Mouse (Mus musculus) adipocyte (in vitro differentiated cells): ENCODE data around the gene Fkbpl.
A peak's percentile ranks its signal among the peaks of the same experiment; 100 is the strongest.

Source experiments
- DNase-seq: peaks from one replicate; pipeline ENCODE4 v3.0.0-alpha.2; 2016; ENCODE audit warnings: low spot score

The Fkbpl gene

GRCm38 (mm10) chr17:34644608-34645007, at the start of gene Fkbpl:
Gene Fkbpl, plus strand, starts transcription at chr17:34644764.
- peak; percentile 100 for DNase-seq

- DNase-seq = no peak
Observed at GRCm38 (mm10) chr17:34596098-34596497, 48.5 kb upstream of the Fkbpl start.

GRCm38 (mm10) chr17:34597566-34598095, 46.9 kb upstream of the Fkbpl start, which contains the start of gene Ager:
Gene Ager, plus strand, starts transcription at chr17:34597862.
- DNase-seq = no peak

GRCm38 (mm10) chr17:34599891-34600290, 44.7 kb upstream of the Fkbpl start:
- no peak for DNase-seq

DNA sequence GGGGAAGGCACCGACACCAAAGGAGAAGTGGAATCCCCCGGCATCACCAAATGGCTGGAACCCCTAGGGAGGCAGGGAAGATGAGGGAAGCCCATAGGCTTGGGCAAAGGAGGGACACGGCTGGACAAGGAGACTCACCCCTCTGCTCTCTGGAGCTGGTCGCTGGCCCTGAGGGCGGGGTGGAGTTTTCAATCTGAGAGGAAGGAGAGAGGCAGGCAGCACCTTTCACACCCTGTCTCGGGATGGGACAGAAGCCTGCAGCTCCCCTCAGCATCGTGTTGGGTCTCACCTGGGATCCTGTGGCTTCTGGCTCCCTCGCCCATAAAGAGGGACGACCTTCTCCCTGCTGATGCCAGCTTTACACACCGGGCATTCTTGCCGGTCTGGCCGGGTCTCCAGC, 42.8 kb upstream of the Fkbpl start:
- no peak for DNase-seq

DNA sequence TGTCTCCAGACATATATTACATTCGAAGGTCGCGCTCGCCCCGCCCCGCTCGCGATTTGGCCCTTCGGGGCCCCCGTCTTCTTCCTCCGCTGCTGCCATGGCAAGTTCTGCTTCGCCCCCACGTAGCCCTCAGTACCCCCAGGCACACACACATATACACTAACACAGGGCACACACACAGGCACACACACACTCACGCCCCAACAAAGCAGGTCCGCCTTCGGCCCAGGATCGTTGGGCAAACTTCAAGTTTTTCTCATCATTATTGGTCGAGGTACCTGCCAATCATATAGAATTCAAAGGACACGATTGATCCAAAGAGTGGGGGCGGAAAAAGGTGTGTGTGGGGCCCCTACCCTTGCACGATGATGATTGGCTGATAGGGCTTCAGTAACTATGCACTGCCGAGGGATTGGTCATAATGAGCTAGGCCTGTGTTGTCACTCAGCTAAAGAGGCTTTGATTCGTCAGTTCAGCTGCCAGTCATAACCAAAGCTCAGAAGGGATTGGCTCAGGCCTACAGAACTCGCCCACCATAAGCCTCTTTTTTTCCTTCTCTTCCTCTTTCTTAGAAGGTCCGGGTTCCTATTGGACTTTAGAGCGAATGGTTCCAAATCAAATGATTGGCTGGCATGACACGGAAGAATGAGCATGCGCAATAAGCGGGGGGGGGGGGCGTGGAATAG, 41.0 kb upstream of the Fkbpl start, which contains the start of gene Rnf5:
Rnf5 (minus strand) TSS at position 316 of the 686 bp plus-strand sequence.
- DNase-seq = peak; percentile 100

DNA sequence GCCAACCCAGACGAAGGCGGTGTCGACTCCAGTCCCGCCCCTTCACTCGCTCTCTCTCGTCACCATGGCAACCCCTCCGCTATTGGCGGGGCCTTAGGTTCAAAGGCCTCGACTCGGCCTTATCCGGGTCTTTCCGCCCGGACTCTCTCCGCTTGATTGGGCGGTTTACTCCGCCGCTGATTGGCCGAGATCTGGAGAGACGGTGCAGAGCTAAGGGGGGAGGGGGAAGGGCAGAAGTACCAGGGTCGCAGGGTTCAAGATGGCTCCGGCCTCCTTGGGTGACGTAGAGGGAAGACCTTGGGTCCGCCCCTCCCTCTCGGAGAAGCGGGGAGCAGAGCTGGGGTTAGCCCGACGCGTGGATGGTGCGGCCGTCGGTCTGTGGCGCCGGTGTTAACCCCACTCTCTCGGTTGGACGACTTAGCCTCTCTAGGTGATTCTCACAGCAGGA, 40.5 kb upstream of the Fkbpl start, which contains the start of gene Agpat1:
Agpat1 (plus strand) TSS at position 202 of the 448 bp plus-strand sequence.
- DNase-seq = peak; percentile 100

DNA sequence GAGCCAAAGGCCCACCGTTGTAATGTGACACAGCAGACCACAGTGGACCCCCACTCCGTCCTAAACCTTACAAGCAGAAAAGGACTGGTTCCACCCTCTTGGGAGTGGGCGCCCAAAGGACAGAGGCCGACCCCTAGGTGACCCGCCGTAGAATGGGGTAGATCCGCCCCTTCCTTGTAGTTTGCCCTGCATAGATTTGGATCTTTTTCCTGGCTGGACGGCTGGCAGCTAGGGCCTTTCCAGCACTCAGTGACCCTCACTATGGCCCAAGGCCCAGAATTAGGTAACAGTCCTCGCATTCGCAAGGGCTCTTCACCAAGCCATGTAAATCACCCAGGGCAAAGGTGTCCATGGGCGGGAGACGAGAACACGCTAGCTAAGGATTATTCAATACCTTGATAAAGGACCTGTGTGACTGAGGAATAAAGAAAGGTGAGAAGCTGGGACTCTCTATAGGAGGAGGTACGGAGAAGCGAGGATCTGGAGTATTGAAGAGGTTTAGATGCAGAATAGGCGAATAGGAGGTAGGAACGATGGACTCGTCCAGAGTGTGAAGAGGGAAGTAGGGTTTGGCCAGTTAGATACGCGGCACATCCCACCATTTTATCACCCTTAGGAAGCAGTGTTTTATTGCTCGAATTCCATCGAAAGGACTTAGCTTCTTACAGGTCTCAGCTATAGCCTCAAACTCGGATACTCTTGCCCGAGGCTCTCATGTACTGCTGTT, 39.9 kb upstream of the Fkbpl start:
- peak; percentile 93 for DNase-seq

DNA sequence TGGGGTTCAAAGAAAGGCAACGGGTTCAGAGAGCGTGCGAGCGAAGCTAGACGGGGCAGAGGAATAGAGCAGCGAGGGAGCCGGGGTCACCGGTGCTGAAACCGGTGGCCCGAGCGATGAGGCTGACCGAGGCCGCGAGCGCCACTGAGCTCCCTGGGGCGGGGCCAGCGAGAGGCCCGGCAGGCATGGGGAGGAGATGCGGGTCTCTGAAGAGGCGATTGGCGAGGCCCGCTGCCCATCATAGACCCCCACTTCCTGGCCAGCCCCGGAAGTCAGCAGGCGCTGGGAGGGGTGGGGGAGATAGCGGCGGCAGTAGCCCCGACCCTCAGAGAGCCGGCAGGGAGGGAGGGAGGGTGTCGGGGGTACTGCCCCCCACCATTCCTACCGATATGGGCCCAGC, 39.0 kb upstream of the Fkbpl start:
- DNase-seq = peak; percentile 95

GRCm38 (mm10) chr17:34606186-34607039, 38.2 kb upstream of the Fkbpl start:
- DNase-seq = peak; percentile 63

- DNase-seq = no peak
Observed at GRCm38 (mm10) chr17:34607997-34608396, 36.6 kb upstream of the Fkbpl start.

- DNase-seq = no peak
Observed at GRCm38 (mm10) chr17:34611050-34611449, 33.5 kb upstream of the Fkbpl start.

- DNase-seq = no peak
Observed at GRCm38 (mm10) chr17:34613054-34613645, 31.4 kb upstream of the Fkbpl start.

DNA sequence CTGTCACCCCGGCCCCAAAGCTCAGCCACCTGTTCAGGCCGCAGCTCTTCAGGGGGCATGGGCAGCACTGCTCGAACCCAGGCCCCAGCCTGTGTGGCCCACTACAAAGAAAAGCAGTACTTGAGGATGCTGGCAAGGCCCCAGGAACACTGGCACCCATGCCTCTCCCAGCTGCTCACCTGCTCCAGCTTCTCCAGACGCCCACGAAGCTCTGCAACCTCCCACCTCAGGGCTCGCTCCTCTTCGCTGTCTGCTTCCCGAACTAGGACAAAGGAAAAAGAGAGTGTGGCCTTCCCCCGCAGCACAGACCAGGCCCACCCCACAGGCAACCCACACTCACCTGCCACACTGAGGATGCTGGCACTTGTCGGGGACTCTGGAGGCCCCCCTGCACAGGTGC, 30.7 kb upstream of the Fkbpl start:
- DNase-seq = no peak

- DNase-seq = no peak
Observed at GRCm38 (mm10) chr17:34615871-34616270, 28.7 kb upstream of the Fkbpl start, which contains the start of gene Egfl8. Gene Egfl8, minus strand, starts transcription at chr17:34615971.

DNA sequence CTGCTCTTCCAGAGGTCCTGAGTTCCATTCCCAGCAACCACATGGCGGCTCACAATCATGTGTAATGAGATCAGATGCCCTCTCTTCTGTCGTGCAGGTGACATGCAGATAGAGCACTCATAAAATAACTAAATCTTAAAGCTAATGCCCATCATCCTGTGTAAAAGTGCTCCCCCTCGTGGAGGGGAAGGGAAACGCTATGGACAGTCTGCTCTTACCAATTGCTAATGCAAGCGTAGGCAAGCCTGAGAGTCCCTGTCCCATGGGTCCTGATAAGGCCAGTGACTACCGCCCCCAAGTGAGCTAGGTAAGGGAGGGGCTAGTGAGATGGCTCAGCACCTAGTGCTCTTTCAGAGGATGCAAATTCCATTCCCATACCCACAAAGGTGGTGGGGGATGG, 25.6 kb upstream of the Fkbpl start:
- peak; percentile 85 for DNase-seq

GRCm38 (mm10) chr17:34621006-34621405, 23.6 kb upstream of the Fkbpl start:
- no peak for DNase-seq

DNA sequence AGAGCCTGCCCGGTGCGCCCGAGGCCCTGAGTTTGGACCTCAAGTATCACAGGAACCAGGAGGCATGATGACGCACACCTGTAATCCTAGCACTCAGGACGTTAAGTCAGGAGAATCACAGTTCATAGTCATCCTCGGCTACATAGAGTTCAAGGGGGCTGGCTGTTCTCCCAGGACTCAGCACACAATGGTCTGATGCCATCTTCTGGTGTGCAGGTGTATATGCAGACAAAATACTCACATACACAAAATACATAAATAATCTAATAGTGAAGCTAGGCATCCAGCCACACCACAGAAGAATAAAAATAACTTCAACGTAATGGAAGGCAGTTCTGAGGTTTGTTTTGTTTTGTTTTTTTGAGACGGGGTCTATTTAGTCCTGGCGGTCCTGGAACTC, 21.4 kb upstream of the Fkbpl start:
- DNase-seq = no peak

GRCm38 (mm10) chr17:34624981-34625380, 19.6 kb upstream of the Fkbpl start:
- no peak for DNase-seq

- no peak for DNase-seq
Observed at GRCm38 (mm10) chr17:34626062-34626772, 18.3 kb upstream of the Fkbpl start.

DNA sequence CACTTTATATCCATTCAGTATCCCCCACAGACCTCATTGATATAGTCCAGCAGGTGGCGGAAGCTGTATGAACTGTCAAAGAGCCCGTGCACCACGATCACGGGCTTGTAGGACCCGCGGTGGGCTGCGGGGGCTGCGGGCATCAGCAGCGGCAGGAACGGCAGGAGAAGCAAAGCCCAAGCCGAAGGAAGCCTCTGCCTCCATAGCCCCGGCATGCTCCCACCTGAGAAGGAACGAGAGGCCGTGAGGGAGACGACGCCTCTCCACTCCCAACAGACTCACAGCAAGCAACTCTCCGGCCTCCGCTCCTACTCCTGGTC, 17.8 kb upstream of the Fkbpl start:
- DNase-seq = peak; percentile 67
